Mouse (Mus musculus) hindbrain, embryonic 10.5 days (tissue): Measurements from ENCODE around the gene Acss2. TPM values are rescaled to one million over a fixed set of nuclear protein-coding genes. Genes with fewer than 3 reads are reported as not detected.
A peak's percentile ranks its signal among the peaks of the same experiment; 100 is the strongest.
"Not testable (repeated sequence)": the region's sequence is repeated elsewhere in the genome, so short reads cannot be mapped to it uniquely, and the experiment has no call there.

Source experiments
- DNase-seq: peaks from one replicate; pipeline ENCODE4 v3.0.0-alpha.2; 2017; ENCODE audit warnings: low spot score
- H3K27ac ChIP-seq: fragments of 300-500 bp; sonication (generic); 2 replicates; pipeline ENCODE4 v1.5.1; 2016; ENCODE audit warnings: mild to moderate bottlenecking, moderate library complexity
- H3K27me3 ChIP-seq: fragments of 300-500 bp; sonication (generic); 2 replicates; pipeline ENCODE4 v1.6.1; 2016; ENCODE audit warnings: mild to moderate bottlenecking; ENCODE audit not compliant: poor library complexity, insufficient read depth, severe bottlenecking
- H3K36me3 ChIP-seq: fragments of 300-500 bp; sonication (generic); 2 replicates; pipeline ENCODE4 v1.6.1; 2016; ENCODE audit warnings: mild to moderate bottlenecking, moderate library complexity
- H3K4me1 ChIP-seq: fragments of 300-500 bp; sonication (generic); replicated peaks from 2 replicates; pipeline ENCODE4 v1.6.1; 2016; ENCODE audit warnings: mild to moderate bottlenecking
- H3K4me3 ChIP-seq: fragments of 300-500 bp; sonication (generic); 2 replicates; pipeline ENCODE4 v1.5.1; 2016; ENCODE audit warnings: mild to moderate bottlenecking, moderate library complexity
- H3K9me3 ChIP-seq: fragments of 300-500 bp; sonication (generic); 2 replicates; pipeline ENCODE4 v1.6.1; 2016; ENCODE audit warnings: mild to moderate bottlenecking, moderate library complexity
- WGBS: fragments of 180-500 bp; shearing (Covaris S2); methylation state at CpG from one replicate; pipeline ENCODE4 v1.1.7; 2016; 5-methylcytosine and 5-hydroxymethylcytosine counted together
- polyA plus RNA-seq: library from polyadenylated mRNA; unstranded; fragments of >200 nt; fragmentation: Nextera tagmentation; extraction: Ambion mirVana; gene quantifications from 2 replicates; pipeline ENCODE4 v1.2.1, GENCODE M21; 2016

The Acss2 gene
- polyA plus RNA-seq, 1 experiment from 2014 or later: 19.7 TPM

- Histone ChIP-seq H3K36me3 (no peaks in the 10 kb centered on the region), H3K27me3 (no peaks in the 10 kb centered on the region), H3K9me3 (no peaks in the 10 kb centered on the region), H3K27ac (no peak overlapping the region), H3K4me1 (peaks cover 5% of the 10 kb centered on the region; the same call in 1 of the 2 replicates), H3K4me3 (no peak overlapping the region)
- peak; percentile 62 for DNase-seq
- 42% methylated on average over 5 of the region's 5 CpGs for WGBS
Measured at GRCm38 (mm10) chr2:155583927-155584530, 66.3 kb downstream of the Acss2 start.

- 84% methylated on average over 9 of the region's 9 CpGs for WGBS
- Histone ChIP-seq H3K9me3 (no peaks in the 10 kb centered on the region), H3K36me3 (no peaks in the 10 kb centered on the region), H3K27me3 (no peaks in the 10 kb centered on the region), H3K4me1 (peaks cover 5% of the 10 kb centered on the region; the same call in 1 of the 2 replicates), H3K4me3 (no peak overlapping the region), H3K27ac (no peak overlapping the region)
- no peak for DNase-seq
Measured at GRCm38 (mm10) chr2:155585082-155585481, 67.3 kb downstream of the Acss2 start.

DNA sequence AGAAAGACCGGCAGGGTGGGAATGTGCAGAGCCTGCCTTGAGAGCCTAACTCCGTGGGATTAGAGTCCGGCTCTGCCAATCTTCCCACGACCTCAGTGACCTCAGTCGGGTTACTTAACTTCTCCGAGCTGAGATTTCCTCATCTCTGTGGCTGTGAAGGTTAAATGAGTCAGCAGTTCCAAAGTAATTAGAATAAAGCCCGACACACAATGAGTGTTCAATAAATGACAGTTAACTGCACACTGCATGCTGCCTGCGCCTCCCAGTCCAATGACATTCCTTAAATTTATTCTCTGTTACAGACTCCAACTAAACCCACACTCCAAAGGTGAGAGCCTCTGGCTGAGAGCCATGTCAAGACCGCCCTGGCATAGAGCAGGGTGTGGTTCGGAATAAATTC is 67.7 kb downstream of the Acss2 start:
- no peaks in the 10 kb centered on the region for H3K9me3 ChIP-seq
- H3K4me3 ChIP-seq: no peak overlapping the region
- no peak overlapping the region for H3K27ac ChIP-seq
- no peak for DNase-seq
- H3K36me3 ChIP-seq: no peaks in the 10 kb centered on the region
- no peaks in the 10 kb centered on the region for H3K27me3 ChIP-seq
- WGBS: 71% methylated on average over 10 of the region's 10 CpGs
- H3K4me1 ChIP-seq: peaks cover 5% of the 10 kb centered on the region; the same call in 1 of the 2 replicates

DNA sequence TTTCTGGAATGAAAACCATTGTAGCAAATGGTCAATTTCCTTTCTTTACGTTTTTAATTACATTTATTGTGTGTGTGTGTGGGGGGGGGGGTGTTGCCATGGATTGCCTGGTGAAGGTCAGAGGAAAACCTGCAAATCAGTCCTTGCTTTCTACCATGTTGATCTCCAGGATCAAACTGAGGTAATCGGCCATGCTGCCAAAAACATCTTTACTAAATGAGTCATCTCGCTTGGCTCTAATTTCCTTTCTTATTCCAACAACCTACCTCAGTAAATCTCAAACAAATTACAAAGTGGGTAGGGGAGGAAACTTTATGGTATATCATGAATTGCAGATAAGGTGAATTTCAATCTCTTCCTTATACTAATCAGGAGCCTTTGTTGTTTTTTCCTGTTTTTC is 70.4 kb downstream of the Acss2 start:
- no peak overlapping the region for H3K27ac ChIP-seq

DNA sequence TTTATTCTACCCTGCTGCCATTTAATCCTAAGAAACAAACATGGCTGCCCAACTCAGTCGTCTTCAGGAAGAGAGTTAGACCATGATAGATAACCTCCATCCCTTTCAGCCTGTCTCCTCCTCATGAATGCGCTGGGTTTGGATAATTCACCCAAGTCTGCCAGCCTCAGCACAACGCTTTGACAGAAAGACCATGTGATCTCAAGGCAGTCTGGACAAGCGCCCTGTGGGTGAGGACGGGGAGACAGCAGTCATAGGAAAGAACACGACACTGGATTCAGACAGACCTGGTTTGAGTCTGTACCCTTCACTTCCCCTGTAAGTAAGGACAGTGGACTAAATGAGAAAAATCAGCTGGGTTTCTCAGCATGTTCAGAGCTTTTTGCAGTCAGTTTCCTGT is 71.8 kb downstream of the Acss2 start:
- Histone ChIP-seq H3K9me3 (no peaks in the 10 kb centered on the region), H3K36me3 (no peaks in the 10 kb centered on the region), H3K4me1 (peaks cover 24% of the 10 kb centered on the region), H3K4me3 (no peak overlapping the region), H3K27ac (no peak overlapping the region), H3K27me3 (no peaks in the 10 kb centered on the region)
- WGBS: 73% methylated on average over 6 of the region's 6 CpGs
- no peak for DNase-seq

More for the DNA sequence above, 70.4 kb downstream of the Acss2 start:
- H3K27me3 ChIP-seq: no peaks in the 10 kb centered on the region
- no peak for DNase-seq
- peaks cover 22% of the 10 kb centered on the region for H3K4me1 ChIP-seq
- 83% methylated on average over 3 of the region's 3 CpGs for WGBS
- no peaks in the 10 kb centered on the region for H3K36me3 ChIP-seq
- no peak overlapping the region for H3K4me3 ChIP-seq
- H3K9me3 ChIP-seq: no peaks in the 10 kb centered on the region

DNA sequence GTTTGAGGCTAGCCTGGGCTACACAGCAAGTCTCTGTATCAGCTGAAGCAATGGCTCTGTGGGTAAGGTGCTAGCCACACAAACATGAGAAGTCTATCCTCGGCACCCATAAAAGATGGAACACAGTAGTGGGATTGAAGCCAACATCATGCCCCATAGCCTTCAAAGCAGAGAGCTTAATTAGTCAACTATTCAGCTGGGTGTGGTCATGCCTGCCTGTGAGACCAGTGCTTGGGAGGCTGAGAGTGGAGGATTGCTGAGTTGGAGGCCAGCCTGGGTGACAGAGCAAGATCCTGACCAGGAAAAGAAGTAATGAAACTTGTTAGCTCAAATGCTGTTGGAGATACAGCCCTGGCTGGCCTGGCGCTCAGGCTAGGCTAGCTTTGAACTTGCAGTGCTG is 73.1 kb downstream of the Acss2 start:
- Histone ChIP-seq H3K4me1 (peaks cover 18% of the 10 kb centered on the region), H3K27me3 (no peaks in the 10 kb centered on the region), H3K27ac (no peak overlapping the region), H3K9me3 (no peaks in the 10 kb centered on the region), H3K4me3 (no peak overlapping the region), H3K36me3 (no peaks in the 10 kb centered on the region)
- 92% methylated on average over 2 of the region's 2 CpGs for WGBS
- DNase-seq: no peak

- Histone ChIP-seq H3K36me3 (no peaks in the 10 kb centered on the region), H3K4me3 (peak overlapping the region; percentile 66), H3K27me3 (no peaks in the 10 kb centered on the region), H3K27ac (peak overlapping the region; percentile 90), H3K4me1 (peaks cover 18% of the 10 kb centered on the region), H3K9me3 (no peaks in the 10 kb centered on the region)
- 7% methylated on average over 6 of the region's 6 CpGs for WGBS
- peak; percentile 11 for DNase-seq
Measured at GRCm38 (mm10) chr2:155591676-155592075, 73.9 kb downstream of the Acss2 start.

DNA sequence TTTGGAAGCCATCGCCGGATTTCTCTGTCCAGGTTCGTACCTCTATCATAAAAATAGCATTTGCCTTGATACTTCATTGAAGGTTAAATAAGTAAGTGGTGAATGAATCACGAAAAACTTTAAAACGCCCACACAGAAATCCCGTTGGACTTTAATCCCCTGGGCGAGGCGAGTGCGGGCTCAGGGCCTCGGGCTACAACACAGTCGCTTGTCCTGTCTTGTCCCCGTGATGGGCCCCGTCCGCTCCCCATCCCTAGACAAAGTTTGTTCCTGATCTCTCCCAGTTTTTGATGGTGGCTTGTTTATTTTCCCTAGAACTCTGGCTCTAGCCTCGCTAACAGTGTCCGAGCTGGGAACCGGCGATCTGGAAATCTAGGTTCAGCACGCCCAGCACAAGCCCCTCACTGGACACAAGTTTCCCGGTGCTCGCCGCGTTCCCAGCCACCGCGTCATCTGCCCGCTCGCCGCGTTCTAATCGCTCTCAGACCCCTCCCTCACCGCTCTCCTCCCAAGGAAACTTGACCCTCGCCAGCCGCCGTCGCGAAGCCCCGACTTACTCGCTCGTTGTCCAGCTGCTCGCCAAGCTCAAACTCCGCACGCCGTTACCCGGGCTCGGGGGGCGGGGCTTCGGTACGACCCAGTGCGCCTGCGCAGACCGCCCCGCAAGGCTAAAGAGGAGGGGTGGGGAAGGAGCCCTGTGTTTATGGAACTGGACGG is 74.5 kb downstream of the Acss2 start, which contains the start of gene Gss:
Gene Gss (minus strand): TSS at position 674 of the 717 bp plus-strand sequence.
- under 1% methylated on average over 53 of the region's 53 CpGs for WGBS
- peak; percentile 100 for DNase-seq
- H3K27ac ChIP-seq: peak within 1 kb of the TSS; percentile 90

GRCm38 (mm10) chr2:155592854-155593283 is 75.1 kb downstream of the Acss2 start:
- H3K27ac ChIP-seq: peak overlapping the region; percentile 90
- H3K36me3 ChIP-seq: no peaks in the 10 kb centered on the region
- no peaks in the 10 kb centered on the region for H3K9me3 ChIP-seq
- WGBS: 0% methylated on average over 9 of the region's 9 CpGs
- peak overlapping the region; percentile 66 for H3K4me3 ChIP-seq
- H3K27me3 ChIP-seq: no peaks in the 10 kb centered on the region
- no peak for DNase-seq
- H3K4me1 ChIP-seq: peaks cover 18% of the 10 kb centered on the region

More for the DNA sequence above, 74.5 kb downstream of the Acss2 start, which contains the start of gene Gss:
- Histone ChIP-seq H3K27me3 (no peaks in the 10 kb centered on the region), H3K4me1 (peaks cover 18% of the 10 kb centered on the region), H3K9me3 (no peaks in the 10 kb centered on the region), H3K36me3 (no peaks in the 10 kb centered on the region), H3K4me3 (peak within 1 kb of the TSS; percentile 66)

GRCm38 (mm10) chr2:155595516-155595915 is 77.8 kb downstream of the Acss2 start:
- Histone ChIP-seq H3K36me3 (no peaks in the 10 kb centered on the region), H3K27me3 (no peaks in the 10 kb centered on the region), H3K4me1 (peaks cover 18% of the 10 kb centered on the region), H3K9me3 (no peaks in the 10 kb centered on the region), H3K27ac (no peak overlapping the region), H3K4me3 (no peak overlapping the region)
- no peak for DNase-seq
- 85% methylated on average over 6 of the region's 6 CpGs for WGBS

DNA sequence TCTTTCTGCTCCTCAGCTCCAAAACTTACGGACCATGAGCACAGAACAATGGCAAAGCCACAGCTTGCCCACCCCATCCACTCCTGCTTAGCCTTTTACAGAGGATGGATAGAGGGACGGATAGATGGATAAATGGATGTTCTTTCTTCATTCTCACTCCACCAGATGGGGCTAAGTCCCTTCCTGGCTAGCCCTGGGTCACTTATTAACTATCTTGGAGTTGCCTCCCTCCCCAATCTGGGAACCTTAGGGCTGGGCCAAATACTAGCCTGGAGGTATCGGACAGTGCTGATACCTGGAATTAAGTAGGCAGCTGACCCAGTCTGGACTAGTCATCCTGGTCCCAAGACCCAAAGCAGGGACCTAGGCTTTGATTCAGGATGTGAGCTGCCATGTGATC is 86.0 kb downstream of the Acss2 start:
- H3K4me1 ChIP-seq: peaks cover 8% of the 10 kb centered on the region; the same call in 1 of the 2 replicates
- no peak for DNase-seq
- H3K4me3 ChIP-seq: no peak overlapping the region
- WGBS: 67% methylated on average over 3 of the region's 3 CpGs
- H3K27ac ChIP-seq: no peak overlapping the region
- H3K27me3 ChIP-seq: no peaks in the 10 kb centered on the region; the same call in 1 of the 2 replicates
- H3K9me3 ChIP-seq: no peaks in the 10 kb centered on the region
- no peaks in the 10 kb centered on the region for H3K36me3 ChIP-seq

DNA sequence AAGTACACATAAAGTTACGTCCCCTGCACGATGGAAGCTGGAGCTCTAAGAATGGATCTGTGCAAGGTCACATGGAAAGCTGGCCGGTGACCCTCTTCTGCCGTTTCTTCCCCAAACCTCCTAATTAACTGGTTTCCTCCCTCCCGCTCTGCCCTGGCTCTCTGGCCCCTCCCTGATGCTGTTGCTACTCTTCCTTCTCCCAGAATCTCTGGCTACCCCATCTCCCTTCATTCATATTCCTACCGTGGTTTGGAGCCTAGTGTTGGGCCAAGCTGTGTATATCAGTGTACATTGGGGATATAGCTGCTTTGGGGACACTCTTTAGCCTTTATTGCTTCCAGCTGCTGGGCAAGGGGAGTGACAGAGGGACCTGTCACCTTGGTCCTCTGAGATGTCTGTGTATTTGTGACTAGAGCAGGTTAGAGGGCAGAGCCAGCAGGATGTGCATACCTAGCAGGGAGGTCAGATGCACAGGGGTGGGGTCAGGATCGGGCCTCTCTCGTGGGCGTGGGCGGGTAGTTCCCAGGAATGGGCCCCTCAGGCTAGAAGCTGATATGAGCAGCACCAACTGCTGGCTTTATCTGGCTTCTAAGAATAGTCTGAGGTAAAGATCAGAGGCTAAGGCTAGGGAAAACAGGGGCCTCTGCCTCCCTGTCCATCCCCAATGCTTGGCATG is 87.0 kb downstream of the Acss2 start:
- Histone ChIP-seq H3K36me3 (no peaks in the 10 kb centered on the region), H3K4me1 (peaks cover 8% of the 10 kb centered on the region; the same call in 1 of the 2 replicates), H3K9me3 (no peaks in the 10 kb centered on the region), H3K27ac (no peak overlapping the region), H3K4me3 (no peak overlapping the region), H3K27me3 (no peaks in the 10 kb centered on the region; the same call in 1 of the 2 replicates)
- no peak for DNase-seq
- 51% methylated on average over 10 of the region's 10 CpGs for WGBS

- not testable (repeated sequence) for H3K27ac ChIP-seq, H3K4me1 ChIP-seq, H3K4me3 ChIP-seq, H3K36me3 ChIP-seq, H3K9me3 ChIP-seq, H3K27me3 ChIP-seq, DNase-seq
- WGBS: 88% methylated on average over 4 of the region's 4 CpGs
Measured at GRCm38 (mm10) chr2:155605236-155605589, 87.5 kb downstream of the Acss2 start.
